Mouse (Mus musculus) midbrain, embryonic 11.5 days (tissue): ENCODE measurements around the gene Mast1. TPM values are rescaled to one million over a fixed set of nuclear protein-coding genes. Genes with fewer than 3 reads are reported as not detected.

Experiments used
- ATAC-seq: fragments of 200-750 bp; cut with Nextera tagmentation; 2 replicates; pipeline ENCODE4 v1.8.0; 2017; ENCODE audit warnings: moderate TSS enrichment, moderate library complexity; ENCODE audit not compliant: low FRiP score
- DNase-seq: peaks from one replicate; pipeline ENCODE4 v3.0.0; 2015; ENCODE audit warnings: low spot score; ENCODE audit errors: missing footprints
- H3K27ac ChIP-seq: fragments of 300-500 bp; sonication (generic); 2 replicates; pipeline ENCODE4 v1.5.1; 2014; ENCODE audit warnings: low read depth, low read length
- H3K27me3 ChIP-seq: fragments of 300-500 bp; sonication (generic); 2 replicates; pipeline ENCODE4 v1.6.1; 2014; ENCODE audit warnings: mild to moderate bottlenecking, low read length, moderate library complexity, mixed read lengths; ENCODE audit not compliant: control insufficient read depth, insufficient read depth
- H3K36me3 ChIP-seq: fragments of 300-500 bp; sonication (generic); 2 replicates; pipeline ENCODE4 v1.6.1; 2014; ENCODE audit warnings: mild to moderate bottlenecking, low read length, moderate library complexity, mixed read lengths; ENCODE audit not compliant: control insufficient read depth, insufficient read depth
- H3K4me1 ChIP-seq: fragments of 300-500 bp; sonication (generic); 2 replicates; pipeline ENCODE4 v1.6.1; 2014; ENCODE audit warnings: low read length; ENCODE audit not compliant: control insufficient read depth, insufficient read depth
- H3K4me2 ChIP-seq: fragments of 300-500 bp; sonication (generic); 2 replicates; pipeline ENCODE4 v1.6.1; 2014; ENCODE audit warnings: mild to moderate bottlenecking, moderate library complexity
- H3K4me3 ChIP-seq: fragments of 300-500 bp; sonication (generic); 2 replicates; pipeline ENCODE4 v1.5.1; 2014; ENCODE audit warnings: low read depth, low read length
- H3K9ac ChIP-seq: fragments of 300-500 bp; sonication (generic); 2 replicates; pipeline ENCODE4 v1.6.1; 2014; ENCODE audit warnings: low read length
- H3K9me3 ChIP-seq: fragments of 300-500 bp; sonication (generic); 2 replicates; pipeline ENCODE4 v1.6.1; 2016; ENCODE audit warnings: low read length; ENCODE audit not compliant: control insufficient read depth
- WGBS: fragments of 180-500 bp; shearing (Covaris S2); extraction: QIAGEN DNeasy Blood & Tissue Kit; methylation state at CpG from one replicate; pipeline ENCODE4 v1.1.7; 2014; 5-methylcytosine and 5-hydroxymethylcytosine counted together
- polyA plus RNA-seq: library from polyadenylated mRNA; unstranded; fragments of >200 nt; fragmentation: Nextera tagmentation; extraction: Ambion mirVana; gene quantifications from 2 replicates; pipeline ENCODE4 v1.2.1, GENCODE M21; 2014

Mast1 gene
- polyA plus RNA-seq, 1 experiment from 2014 or later: 8.8 TPM

GRCm38 (mm10) chr8:84974543-84975142, 37.5 kb upstream of the Mast1 start:
- H3K36me3 ChIP-seq: 0 out of 2 replicates have a peak, but pooled peaks cover 3% of the 10 kb centered on the region
- ATAC-seq (no peak), DNase-seq (no peak)
- peaks cover 45% of the 10 kb centered on the region for H3K4me1 ChIP-seq
- H3K4me3 ChIP-seq: no peak overlapping the region
- H3K4me2 ChIP-seq: no peak overlapping the region
- no peak overlapping the region for H3K9ac ChIP-seq
- no peak overlapping the region for H3K27ac ChIP-seq
- no peaks in the 10 kb centered on the region for H3K9me3 ChIP-seq
- WGBS: 81% methylated on average over 8 of the region's 8 CpGs
- H3K27me3 ChIP-seq: peaks cover 30% of the 10 kb centered on the region

- Histone ChIP-seq H3K27me3 (peaks cover 24% of the 10 kb centered on the region), H3K27ac (no peak overlapping the region), H3K4me2 (no peak overlapping the region), H3K36me3 (0 out of 2 replicates have a peak, but pooled peaks cover 3% of the 10 kb centered on the region), H3K4me3 (no peak overlapping the region), H3K9ac (no peak overlapping the region), H3K4me1 (peaks cover 41% of the 10 kb centered on the region), H3K9me3 (no peaks in the 10 kb centered on the region)
- DNase-seq (peak; percentile 89), ATAC-seq (no peak)
- 61% methylated on average over 4 of the region's 4 CpGs for WGBS
Measured at GRCm38 (mm10) chr8:84973803-84974542, 36.8 kb upstream of the Mast1 start.

GRCm38 (mm10) chr8:84973079-84973478, 35.9 kb upstream of the Mast1 start:
- ATAC-seq (no peak), DNase-seq (no peak)
- Histone ChIP-seq H3K36me3 (0 out of 2 replicates have a peak, but pooled peaks cover 3% of the 10 kb centered on the region), H3K4me2 (no peak overlapping the region), H3K27me3 (peaks cover 15% of the 10 kb centered on the region), H3K4me3 (no peak overlapping the region), H3K27ac (no peak overlapping the region), H3K4me1 (peaks cover 38% of the 10 kb centered on the region), H3K9me3 (no peaks in the 10 kb centered on the region), H3K9ac (no peak overlapping the region)
- 83% methylated on average over 1 of the region's 1 CpGs for WGBS

GRCm38 (mm10) chr8:84970913-84971312, 33.8 kb upstream of the Mast1 start:
- Histone ChIP-seq H3K27me3 (no peaks in the 10 kb centered on the region), H3K4me1 (peaks cover 18% of the 10 kb centered on the region), H3K4me2 (peak overlapping the region; percentile 85), H3K9ac (peak overlapping the region; percentile 99), H3K9me3 (no peaks in the 10 kb centered on the region), H3K4me3 (peak overlapping the region; percentile 71), H3K27ac (no peak overlapping the region), H3K36me3 (0 out of 2 replicates have a peak, but pooled peaks cover 3% of the 10 kb centered on the region)
- no peak for ATAC-seq
- no peak for DNase-seq
- 72% methylated on average over 5 of the region's 5 CpGs for WGBS

DNA sequence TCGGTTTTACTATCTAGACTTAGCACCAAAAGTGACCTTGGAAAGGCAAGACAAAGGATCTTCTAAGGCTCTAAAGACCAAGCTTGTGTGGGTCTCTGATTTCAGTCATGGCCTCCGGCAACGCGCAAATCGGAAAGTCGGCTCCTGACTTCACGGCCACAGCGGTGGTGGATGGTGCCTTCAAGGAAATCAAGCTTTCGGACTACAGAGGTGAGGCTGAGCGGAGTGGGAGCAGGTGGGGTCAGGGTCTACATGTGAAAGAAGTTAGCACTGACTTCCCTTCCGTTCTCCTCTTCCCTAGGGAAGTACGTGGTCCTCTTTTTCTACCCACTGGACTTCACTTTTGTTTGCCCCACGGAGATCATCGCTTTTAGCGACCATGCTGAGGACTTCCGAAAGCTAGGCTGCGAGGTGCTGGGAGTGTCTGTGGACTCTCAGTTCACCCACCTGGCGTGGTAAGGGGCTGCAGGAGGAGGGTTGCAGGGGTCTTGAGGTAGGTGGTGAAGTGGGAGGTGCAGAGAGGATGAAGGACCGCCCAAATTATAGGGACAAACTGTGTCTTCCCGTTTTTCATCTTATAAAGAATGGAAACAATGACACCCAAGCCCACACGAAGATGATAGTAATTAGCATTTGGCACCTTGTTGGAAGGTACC, 33.1 kb upstream of the Mast1 start:
- Histone ChIP-seq H3K9ac (peak overlapping the region; percentile 99), H3K4me2 (peak overlapping the region; percentile 85), H3K9me3 (no peaks in the 10 kb centered on the region), H3K4me1 (peaks cover 20% of the 10 kb centered on the region), H3K36me3 (0 out of 2 replicates have a peak, but pooled peaks cover 3% of the 10 kb centered on the region), H3K4me3 (peak overlapping the region; percentile 71), H3K27ac (peak overlapping the region; percentile 57), H3K27me3 (no peaks in the 10 kb centered on the region)
- ATAC-seq (no peak), DNase-seq (no peak)
- WGBS: 11% methylated on average over 21 of the region's 21 CpGs

DNA sequence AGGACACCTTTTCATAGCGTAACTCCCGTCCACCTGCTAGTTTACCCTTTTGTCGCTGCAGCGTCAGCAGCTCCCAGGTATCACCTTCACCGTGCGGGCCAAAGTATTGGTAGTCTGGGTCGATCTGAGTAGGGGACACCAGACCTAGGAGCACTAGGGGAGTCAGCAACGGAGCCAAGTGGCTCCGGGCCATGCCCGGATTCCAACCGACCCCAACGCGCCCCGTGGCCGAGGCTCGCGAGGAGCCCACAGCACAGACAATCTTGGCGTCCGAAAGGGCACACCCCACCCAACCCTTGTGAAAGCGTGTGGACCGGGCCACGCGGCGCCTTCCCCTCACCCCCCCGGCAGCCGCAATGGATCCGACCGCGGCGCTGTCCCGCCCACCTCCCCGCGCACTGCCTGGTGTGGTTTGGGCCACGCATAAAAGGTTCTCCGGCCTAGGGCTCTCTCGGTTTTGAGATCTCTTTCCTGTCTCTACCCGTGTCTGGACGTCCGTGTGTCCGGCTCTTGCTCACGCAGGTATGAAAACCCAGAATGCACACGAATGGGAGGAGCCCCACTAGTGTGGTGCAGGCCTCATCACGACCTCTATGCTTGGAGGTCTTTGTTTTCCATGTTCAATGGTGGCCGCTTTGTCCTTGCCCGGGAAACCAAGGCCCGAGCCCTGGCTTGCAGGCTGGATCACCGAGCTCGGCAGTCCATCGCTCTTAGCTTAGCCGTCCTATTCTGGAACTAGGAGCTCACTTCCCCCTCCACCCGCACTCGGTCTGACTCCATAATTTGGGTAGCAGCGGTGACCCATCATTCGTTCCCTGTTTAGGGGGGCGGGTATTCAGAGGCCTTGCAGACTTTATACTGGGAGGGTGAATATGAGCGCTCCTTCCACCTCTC, 32.3 kb upstream of the Mast1 start, which contains the start of the genes Gm49661, Prdx2 and Rnaseh2a:
Gene Gm49661 (minus strand): TSS at position 193 of the 894 bp plus-strand sequence.
Gene Prdx2 (plus strand): TSS at position 347 of the 894 bp plus-strand sequence.
Gene Rnaseh2a (minus strand): TSS at position 527 of the 894 bp plus-strand sequence.
- Histone ChIP-seq H3K9ac (peak within 1 kb of the TSS; percentile 99), H3K9me3 (no peaks in the 10 kb centered on the region), H3K4me2 (peak within 1 kb of the TSS; percentile 85), H3K4me1 (peaks cover 24% of the 10 kb centered on the region), H3K36me3 (0 out of 2 replicates have a peak, but pooled peaks cover 3% of the 10 kb centered on the region), H3K27me3 (no peaks in the 10 kb centered on the region), H3K4me3 (peak within 1 kb of the TSS; percentile 71), H3K27ac (peak within 1 kb of the TSS; percentile 57)
- ATAC-seq: peak; percentile 75
- DNase-seq: peak; percentile 99
- under 1% methylated on average over 56 of the region's 56 CpGs for WGBS

GRCm38 (mm10) chr8:84968650-84969049, 31.5 kb upstream of the Mast1 start:
- H3K9me3 ChIP-seq: no peaks in the 10 kb centered on the region
- H3K9ac ChIP-seq: peak overlapping the region; percentile 99
- 40% methylated on average over 2 of the region's 2 CpGs for WGBS
- peak overlapping the region; percentile 85 for H3K4me2 ChIP-seq
- ATAC-seq (no peak), DNase-seq (no peak)
- peak overlapping the region; percentile 57; the same call in 1 of the 2 replicates for H3K27ac ChIP-seq
- peaks cover 24% of the 10 kb centered on the region for H3K4me1 ChIP-seq
- H3K27me3 ChIP-seq: no peaks in the 10 kb centered on the region
- H3K4me3 ChIP-seq: peak overlapping the region; percentile 71
- H3K36me3 ChIP-seq: 0 out of 2 replicates have a peak, but pooled peaks cover 3% of the 10 kb centered on the region
